Mouse (Mus musculus): ENCODE results near the gene Cpeb1.
A peak's percentile ranks its signal among the peaks of the same experiment; 100 is the strongest.

Cpeb1 gene

DNA sequence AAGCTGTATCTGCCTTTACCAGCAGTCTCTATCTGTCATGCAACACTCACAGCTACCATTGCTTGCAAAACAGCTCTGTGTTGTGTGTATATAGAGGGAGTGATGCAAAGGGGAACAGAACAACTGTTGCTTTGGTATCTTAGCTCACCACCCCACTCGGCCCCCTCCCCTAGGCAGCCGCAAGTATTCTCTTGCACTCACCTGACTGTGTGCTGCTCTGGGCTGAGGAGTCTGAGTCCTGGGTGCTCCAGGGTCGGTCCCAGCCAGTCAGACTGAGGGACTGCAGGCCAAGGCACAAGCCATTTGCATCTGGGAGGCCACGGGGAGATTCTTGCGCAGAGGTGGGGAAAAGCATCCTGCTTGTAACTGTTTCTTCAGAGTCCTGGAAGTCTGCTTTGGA lies 83.5 kb downstream of the Cpeb1 start:
- no peak for DNase-seq (ENCODE audit: low read depth, low spot score)

DNA sequence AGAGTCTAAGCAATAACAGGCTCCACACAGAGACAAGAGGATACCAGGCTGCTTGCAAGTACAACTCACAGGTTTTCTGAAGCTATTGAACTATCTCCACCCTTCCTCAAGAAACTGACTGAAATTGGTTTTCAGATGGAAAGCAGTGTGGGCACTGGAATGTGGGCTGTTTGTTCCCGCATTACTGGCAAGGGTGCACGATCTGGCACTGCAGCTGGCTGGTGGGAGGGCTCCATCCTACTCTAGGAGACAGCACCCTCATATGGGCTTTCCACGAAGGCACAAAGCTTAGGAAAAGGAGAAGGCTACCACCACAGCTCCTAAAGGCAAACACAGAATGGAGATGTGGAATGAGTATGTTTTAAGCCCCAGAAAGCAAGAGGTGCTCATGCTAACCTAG lies 85.5 kb downstream of the Cpeb1 start:
- DNase-seq (ENCODE audit: low read depth, low spot score), result no peak

DNA sequence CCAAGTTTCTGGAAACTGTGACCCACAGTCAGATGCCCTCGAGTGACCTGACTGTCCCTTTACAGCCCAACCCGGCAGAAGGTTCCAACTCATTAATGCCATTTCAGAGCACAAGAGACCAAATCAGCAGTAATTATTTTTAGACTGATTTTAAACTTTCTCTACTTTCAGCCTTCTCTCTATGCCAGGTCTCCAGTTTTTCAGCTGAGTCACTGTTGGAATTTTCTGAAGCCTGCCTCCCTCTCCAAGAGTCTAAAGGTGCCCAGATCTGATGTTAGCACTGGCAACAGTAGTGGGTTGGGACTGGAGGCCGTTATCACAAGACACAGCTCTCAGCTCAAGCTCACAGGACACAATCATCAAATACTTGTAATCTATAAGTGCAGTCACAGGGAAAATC lies 87.3 kb downstream of the Cpeb1 start:
- DNase-seq (ENCODE audit: low read depth, low spot score), result no peak

DNA sequence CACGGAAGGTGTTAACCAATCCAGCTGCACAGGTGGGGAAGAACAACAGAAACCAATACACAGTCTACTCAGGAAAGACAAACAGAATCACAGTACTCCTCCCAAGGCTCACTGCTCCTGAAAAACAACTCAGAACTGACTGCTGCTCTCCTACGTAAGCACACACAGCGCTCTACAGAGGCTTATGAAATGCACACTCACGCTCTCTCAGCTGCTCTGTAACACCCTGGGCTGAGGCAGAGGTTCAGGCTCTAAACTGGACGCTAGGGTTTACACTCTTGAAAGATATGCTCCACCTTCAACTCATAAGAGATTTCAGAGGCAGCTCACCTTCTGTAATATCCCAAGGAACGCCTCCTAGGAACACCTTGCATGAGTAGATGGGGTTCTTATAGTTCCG lies 98.3 kb downstream of the Cpeb1 start:
- no peak for DNase-seq (ENCODE audit: low read depth, low spot score)

DNA sequence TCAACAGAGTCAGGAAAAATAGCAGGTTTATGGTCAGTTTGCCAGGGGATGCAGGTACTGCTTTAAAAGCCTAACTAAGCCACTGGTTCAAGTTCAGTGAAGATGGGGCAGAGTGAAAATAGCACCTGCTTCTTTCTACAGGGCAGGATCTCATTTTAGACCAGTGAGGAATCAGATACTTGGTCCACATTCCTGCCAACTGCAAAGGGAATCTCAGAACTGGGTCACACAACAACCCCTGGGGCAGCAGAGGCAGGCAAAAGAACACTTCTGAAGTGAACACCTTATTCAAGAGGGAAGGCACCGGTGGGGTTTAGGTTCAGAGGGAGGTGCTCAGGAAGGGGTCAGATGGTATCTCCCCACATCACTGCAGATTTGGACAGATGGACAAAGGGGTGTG lies 98.9 kb downstream of the Cpeb1 start:
- DNase-seq (ENCODE audit: low read depth, low spot score), result no peak

DNA sequence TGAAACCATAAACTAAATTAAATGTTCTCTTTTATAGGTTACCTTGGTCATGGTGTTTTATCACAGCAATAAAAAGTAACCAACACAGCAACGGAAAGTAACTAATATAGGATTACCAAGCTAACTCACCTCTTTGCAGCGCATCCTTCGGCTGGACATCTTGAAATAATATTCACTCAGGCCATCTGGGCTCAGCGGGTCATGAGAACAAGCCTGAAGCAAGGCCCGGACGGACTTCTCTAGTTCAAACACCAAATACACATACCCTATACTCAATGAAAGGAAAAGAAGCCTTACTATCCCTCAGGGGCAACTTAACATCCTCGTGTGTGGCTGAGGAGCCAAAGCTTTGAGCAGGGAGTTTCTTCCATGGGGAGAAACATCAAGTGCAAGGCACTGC lies 99.5 kb downstream of the Cpeb1 start:
- no peak for DNase-seq (ENCODE audit: low read depth, low spot score)

DNA sequence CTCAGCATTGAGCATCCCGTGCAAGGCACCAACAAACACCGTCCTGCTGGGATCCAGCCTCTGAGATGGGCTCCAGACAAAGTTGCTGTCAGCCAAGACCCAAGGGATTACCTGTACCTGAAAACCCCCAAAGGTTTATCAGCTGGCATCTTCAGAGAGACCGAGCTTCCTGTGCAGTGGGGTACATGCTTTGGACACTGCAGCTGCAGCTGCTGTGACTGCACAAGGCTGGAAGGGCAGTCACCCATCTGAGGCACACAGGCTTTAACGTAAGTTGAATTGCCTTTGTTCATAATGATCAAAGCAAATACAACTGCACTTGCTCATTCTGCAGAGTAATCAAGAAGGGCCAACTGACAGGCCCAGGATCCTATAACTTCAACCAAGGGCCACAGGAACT lies 103.4 kb downstream of the Cpeb1 start:
- no peak for DNase-seq (ENCODE audit: low read depth, low spot score)

DNA sequence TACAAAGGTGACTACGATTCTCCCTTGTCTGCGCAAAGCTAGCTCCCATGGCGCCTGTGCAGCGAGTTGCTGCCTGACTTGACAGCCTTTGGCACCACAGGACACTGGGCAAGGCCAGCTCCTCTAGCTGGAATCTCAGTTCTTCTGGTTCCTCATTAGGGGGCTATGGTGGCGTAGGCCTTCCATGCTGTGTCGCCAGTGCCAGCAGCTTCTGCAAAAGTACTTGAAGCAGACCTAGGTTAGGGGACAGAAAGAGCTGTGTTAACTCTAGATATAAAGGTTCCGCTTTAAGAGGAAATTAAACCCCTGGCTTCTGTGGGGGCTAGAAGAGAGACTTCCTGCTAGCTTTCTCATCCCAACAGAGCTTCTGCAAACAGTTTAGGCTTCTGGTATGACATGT lies 107.1 kb downstream of the Cpeb1 start:
- DNase-seq (ENCODE audit: low read depth, low spot score), result no peak

DNA sequence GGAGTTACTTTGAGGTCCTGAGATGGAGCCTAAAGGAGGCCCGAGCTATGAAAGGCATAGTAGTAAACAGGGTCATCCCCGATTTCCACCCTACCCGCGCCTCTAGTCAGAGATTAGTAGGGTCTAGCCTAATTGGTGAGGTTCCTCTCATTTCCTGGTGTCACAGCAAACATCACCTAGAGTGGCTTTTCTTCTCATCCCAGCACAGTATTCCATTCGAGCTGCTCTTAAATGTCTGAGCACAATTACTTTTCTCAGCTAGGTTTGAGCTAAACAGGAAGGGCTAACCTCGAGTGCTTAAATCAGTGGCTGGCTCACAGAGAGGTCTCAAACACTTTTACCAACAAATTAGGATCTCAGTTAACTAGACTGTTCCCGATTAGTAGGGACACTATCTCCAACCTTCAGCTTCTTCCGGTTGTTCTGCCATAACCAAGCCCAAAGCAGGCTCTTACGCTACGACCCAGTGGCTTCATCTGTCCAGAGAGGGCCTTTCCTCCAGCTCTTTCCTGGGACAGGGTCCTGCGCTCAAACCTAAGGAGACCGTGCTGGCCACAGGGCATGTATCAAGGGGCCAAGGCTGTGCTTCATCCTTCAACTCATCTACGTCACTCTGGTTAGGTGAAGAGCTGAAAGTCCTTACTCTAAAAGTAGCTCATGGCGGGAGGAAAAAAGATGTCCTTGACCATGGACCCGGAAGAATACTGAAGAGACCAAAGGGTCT lies 109.7 kb downstream of the Cpeb1 start:
- DNase-seq (ENCODE audit: low read depth, low spot score), result no peak

DNA sequence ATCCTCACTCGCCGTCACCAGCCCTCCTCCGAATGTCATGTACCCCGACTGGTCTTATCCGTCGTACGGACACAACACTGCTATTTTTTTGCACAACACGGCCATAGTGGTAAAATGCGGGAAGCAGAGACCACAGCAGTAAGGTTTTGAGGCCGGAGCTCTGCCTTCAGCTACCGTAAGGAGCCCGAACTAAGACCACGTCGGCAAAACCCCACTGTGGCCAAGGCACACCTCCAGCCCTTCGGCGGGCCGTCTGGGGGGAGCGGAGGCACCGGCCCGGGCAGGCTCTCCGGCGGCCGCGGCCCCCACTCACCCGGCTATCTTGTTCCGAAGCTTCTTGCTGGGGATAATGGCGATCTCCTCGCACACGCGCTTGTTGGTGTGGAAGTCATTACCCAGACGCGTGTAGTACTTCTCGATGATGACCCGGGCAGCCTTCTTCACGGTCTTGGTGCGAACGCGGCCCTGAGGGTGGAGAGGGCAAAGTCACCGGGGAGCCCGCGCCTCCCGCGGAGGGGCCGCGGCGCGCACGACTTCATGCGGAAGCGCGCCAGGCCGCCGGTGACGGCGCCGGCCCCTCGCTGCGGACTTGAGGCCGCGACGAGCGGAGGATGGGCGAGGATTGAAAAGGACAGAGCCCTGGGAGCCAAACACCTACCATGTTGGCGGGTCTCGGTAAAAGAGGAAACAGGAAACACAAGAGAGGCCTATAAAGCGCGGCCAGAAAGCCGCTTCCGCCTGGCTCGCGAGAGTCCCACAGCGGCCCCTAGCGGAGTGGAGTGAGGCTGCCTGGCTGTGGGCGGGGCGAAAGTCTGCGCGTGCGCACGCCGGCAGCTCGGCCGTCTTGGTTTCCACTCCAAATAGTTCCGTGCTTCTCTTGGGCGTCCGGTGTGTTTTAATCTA lies 110.5 kb downstream of the Cpeb1 start, which contains the start of gene Rps17:
TSS of gene Rps17 (minus strand) at position 711 of the 903 bp plus-strand sequence.
- peak; percentile 96 for DNase-seq (ENCODE audit: low read depth, low spot score)

DNA sequence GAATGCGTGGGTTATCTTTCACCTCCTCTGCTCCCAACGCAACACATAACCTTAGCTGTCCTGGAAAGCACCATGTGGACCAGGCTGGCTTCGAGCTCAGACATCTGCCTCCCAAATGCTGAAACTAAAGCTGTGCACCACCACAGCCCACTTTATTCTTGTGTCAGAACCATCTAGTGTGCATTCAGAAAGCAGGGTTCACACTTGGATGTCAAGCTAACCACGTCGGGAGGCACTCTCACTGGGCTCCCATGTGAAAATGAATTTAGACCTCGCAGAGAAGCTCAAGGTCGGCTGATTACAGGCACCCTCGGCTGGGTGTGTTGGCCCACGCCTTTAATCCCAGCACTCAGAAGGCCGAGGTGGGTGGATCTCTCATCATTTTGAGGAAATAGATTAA lies 111.4 kb downstream of the Cpeb1 start:
- no peak for DNase-seq (ENCODE audit: low read depth, low spot score)

DNA sequence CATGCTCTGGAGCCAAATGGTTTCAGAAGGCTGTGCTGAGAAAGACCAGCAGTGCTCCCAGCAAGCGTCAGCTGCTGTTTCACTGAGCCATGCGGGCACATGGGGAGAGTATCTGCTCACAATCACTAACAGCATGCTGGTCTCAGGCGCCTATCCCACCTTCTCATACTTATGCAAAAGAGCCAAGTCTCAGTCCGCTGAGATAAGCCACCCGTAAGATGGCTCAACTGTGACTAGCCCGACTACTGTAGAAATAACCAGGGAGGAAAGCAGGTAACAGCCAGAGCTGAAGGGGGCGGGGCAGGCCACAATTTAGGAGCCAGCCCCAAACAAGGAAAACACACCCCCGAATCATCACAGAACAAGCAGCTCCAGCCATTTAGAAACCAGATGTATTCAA lies 111.9 kb downstream of the Cpeb1 start:
- DNase-seq (ENCODE audit: low read depth, low spot score), result no peak

DNA sequence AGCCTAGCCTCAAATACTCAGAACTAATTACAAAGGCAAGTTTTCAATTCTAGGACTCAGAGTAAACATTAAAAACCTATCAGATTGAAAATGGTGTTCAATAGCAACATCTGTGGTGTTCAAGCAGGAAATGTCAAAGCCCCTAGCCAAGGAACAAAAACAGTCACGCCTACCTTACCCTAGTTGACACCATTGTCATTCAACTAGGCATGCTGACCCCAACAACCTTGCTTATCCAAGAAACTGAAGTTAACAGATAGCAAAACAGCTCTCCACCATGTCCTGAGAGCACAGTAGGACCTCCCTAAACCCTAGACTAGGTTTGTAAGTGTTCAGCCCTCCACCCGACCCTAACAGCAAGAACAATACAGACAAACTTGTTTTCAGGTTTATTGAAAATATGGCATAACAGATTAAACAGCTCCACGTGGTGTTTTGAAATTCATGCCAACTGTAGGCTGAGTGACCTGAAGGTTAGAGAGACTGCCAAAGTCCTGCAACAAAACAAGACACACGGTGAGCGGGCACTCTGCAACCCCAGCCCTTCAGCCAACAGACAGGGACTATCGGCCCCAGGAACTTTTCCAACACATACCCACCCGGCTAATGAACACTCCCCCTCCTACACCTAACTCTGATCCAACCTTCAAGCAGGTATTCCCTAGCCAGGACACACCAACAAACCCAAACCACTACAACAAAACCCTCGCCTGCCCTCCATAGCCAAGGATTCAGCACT lies 112.7 kb downstream of the Cpeb1 start:
- DNase-seq (ENCODE audit: low read depth, low spot score), result no peak

DNA sequence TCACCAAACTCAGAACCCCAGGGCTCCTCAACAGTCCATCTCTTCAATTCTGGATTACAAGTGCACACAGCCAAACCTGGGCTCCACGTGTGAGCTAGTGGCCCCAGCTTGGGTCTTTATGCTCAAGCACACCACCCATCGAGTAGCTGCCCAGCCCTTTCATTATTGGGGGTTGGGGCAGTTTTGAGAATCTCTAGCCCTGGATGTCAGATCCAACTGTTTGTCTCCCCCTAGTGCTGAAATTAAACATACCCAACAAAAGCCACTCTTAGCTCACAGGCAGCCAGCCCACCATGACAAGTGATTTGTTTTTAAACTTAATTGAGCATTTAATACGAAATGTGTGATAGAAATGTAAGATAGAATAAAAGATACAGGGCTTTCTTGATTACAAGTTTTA lies 113.7 kb downstream of the Cpeb1 start:
- peak; percentile 39 for DNase-seq (ENCODE audit: low read depth, low spot score)

DNA sequence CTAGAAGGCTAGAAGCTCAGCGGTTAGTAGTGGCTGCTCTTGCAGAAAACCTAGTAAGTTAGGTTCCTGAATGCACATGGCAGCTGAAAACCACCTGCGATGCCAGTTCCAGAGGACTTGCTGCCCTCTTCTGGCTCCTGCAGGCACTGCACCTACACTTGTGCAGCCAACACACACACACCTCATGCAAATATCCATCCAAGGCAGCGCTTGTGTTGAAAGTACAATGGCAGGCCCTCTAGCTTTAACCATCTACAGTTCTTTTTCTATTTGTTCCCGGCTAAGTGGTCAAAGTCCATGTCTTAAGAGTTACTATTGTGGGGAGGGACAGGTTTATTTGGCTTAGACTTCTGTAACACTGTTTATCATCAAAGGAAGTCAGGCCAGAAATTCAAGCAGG lies 115.5 kb downstream of the Cpeb1 start:
- peak; percentile 72 for DNase-seq (ENCODE audit: low read depth, low spot score)

DNA sequence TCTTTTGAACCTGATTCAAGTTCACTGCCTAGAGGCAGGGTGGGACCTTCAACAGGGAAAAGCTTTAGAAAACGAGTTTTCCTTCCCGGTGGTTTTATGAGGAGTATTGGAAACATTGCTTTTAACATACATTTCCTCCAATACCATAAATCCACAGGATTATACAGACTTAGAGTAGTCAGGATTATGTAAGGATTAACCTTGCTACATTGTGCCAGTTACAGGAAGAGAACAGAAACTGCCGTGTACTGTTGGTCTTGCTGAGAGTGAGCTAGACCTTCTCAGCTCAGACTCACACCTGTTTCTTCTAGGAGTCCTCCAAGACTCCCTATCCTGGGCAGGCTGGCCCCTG lies 116.8 kb downstream of the Cpeb1 start:
- DNase-seq (ENCODE audit: low read depth, low spot score), result no peak

DNA sequence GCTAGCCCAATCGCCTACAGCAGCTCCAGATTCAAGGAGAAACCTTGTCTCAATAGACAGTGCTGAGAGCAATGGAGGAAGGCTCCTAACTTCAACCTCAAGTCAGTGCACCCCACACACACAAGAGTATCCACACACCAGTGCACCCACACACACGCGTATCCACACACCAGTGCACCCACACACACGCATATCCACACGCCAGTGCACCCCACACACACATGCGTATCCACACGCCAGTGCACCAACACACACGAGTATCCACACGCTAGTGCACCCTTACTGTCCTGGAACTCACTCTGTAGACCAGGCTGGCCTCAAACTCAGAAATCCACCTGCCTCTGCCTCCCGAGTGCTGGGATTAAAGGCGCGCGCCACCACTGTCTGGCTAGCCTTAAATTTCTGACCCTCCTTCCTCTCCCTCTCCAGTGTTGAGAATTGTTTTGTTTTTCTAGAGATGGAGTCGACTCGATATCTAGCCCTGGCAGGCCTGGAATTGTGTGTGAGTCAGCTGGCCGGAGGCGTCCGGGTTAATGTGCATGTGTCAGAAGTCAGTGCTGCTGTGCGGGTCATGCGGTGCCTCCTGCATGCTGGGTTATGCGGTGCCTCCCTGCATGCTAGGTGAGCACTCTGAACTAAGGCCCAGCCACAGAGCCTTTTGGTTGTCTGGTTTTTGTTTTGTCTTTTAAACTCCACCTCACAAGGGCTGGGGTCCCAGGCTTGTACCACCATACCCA lies 117.3 kb downstream of the Cpeb1 start:
- no peak for DNase-seq (ENCODE audit: low read depth, low spot score)

DNA sequence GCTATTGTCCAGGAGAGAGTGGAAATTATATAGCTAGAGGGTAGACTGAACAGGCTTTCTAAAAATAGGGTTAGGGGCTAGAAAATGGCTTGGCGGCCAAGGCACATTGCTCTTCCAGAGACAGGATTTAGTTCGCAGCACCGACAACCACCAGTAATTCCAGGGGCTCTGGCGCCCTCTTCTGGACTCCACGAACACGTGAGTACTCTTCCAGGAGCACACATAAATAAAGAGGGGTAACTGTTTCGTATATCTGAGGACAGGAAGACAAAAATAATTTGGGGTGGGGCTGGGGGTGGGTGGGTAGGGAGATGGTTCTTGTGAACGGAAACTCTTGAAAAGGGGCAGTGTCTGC lies 118.9 kb downstream of the Cpeb1 start:
- peak; percentile 76 for DNase-seq (ENCODE audit: low read depth, low spot score)

DNA sequence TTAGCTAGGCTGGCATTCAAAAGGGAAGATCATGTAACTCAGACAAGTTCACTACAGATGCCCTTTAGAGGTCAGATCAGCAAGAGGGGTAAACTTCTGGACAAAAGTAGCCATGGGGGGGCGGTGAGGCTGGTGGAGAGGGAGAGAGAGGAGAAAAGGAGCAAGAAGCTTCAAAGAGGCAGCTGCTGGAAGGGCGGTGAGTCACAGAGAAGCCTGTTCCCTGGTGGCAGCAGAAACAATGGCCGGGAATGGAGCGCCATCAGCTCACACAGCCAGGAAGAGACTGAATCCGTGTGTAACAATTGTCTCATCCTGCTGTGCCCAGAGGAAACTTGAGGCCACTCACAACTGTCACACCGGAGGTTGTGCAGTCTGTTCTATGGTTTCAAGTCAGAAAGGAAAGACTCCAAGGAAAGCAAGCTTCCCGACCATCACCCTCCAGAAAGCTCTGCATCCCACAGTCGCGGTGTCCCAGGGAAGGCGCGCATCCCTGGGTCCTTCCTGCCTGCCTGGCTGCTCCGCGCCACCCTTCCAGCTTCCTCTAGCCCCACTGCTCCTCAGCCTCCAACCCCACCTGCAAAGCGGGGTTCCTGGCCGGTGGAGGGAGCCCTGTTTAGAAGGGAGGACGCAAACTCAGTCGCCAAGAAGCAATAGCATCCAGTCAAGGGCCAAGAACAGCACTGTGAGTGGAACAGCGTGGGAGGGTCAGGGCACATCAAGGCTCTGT lies 119.4 kb downstream of the Cpeb1 start:
- peak; percentile 36 for DNase-seq (ENCODE audit: low read depth, low spot score)

DNA sequence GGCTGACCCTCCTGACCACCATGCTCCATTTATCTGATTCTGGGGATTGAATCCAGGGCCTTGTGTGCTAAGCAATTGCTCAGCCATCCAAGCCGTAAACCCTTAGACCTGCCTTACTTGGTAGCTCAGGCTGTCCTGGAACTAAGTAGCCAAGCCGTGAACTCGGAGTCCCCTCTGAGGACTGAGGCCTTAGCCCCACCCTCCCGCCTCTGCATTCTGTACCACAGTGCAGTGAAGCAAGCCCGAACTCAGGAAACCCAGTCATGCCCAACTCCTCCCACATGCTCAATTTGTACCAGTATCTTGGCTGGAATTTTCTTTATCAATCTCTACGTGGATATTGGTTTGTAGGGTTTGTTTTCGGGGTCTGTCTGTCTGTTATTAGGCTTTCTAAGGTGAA lies 123.4 kb downstream of the Cpeb1 start:
- no peak for DNase-seq (ENCODE audit: low read depth, low spot score)

DNA sequence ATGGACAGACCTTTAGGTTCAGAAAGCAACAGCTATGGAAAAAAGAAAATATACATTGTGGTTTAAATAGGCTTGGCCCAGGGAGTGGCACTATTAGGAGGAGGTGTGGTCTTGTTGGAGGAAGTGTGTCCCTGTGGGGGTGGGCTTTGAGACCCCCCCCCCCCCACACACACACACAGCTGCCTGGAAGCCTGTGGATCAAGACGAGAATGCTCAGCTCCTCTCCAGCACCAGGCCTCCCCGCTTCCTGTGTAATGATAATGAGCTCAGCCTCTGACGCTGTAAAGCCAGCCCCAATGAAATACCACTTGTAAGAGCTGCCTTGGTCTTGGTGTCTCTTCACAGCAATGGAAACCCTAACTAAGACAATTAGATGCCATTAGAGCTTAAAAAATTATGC lies 124.5 kb downstream of the Cpeb1 start:
- no peak for DNase-seq (ENCODE audit: low read depth, low spot score)
